Mouse (Mus musculus) midbrain, embryonic 10.5 days (tissue): Measurements from ENCODE around the gene C2cd5. TPM values are rescaled to one million over a fixed set of nuclear protein-coding genes. Genes with fewer than 3 reads are reported as not detected.

Source experiments
- DNase-seq: peaks from one replicate; pipeline ENCODE4 v3.0.0-alpha.2; 2017; ENCODE audit warnings: low spot score
- H3K27ac ChIP-seq: fragments of 300-500 bp; sonication (generic); replicated peaks from 2 replicates; pipeline ENCODE4 v1.5.1; 2016; ENCODE audit warnings: mild to moderate bottlenecking
- H3K27me3 ChIP-seq: fragments of 300-500 bp; sonication (generic); 2 replicates; pipeline ENCODE4 v1.6.1; 2016; ENCODE audit warnings: low read depth, mild to moderate bottlenecking; ENCODE audit not compliant: poor library complexity, severe bottlenecking
- H3K36me3 ChIP-seq: fragments of 300-500 bp; sonication (generic); 2 replicates; pipeline ENCODE4 v1.6.1; 2016; ENCODE audit warnings: mild to moderate bottlenecking, moderate library complexity
- H3K4me1 ChIP-seq: fragments of 300-500 bp; sonication (generic); 2 replicates; pipeline ENCODE4 v1.6.1; 2016
- H3K4me3 ChIP-seq: fragments of 300-500 bp; sonication (generic); 2 replicates; pipeline ENCODE4 v1.5.1; 2016; ENCODE audit warnings: mild to moderate bottlenecking, moderate library complexity
- H3K9me3 ChIP-seq: fragments of 300-500 bp; sonication (generic); replicated peaks from 2 replicates; pipeline ENCODE4 v1.6.1; 2016; ENCODE audit warnings: mild to moderate bottlenecking
- WGBS: fragments of 180-500 bp; shearing (Covaris S2); methylation state at CpG from one replicate; pipeline ENCODE4 v1.1.7; 2016; 5-methylcytosine and 5-hydroxymethylcytosine counted together
- polyA plus RNA-seq: library from polyadenylated mRNA; unstranded; fragments of >200 nt; fragmentation: Nextera tagmentation; extraction: Ambion mirVana; gene quantifications from 2 replicates; pipeline ENCODE4 v1.2.1, GENCODE M21; 2016

C2cd5 gene
- polyA plus RNA-seq, 1 experiment from 2014 or later, result 35.8 TPM

DNA sequence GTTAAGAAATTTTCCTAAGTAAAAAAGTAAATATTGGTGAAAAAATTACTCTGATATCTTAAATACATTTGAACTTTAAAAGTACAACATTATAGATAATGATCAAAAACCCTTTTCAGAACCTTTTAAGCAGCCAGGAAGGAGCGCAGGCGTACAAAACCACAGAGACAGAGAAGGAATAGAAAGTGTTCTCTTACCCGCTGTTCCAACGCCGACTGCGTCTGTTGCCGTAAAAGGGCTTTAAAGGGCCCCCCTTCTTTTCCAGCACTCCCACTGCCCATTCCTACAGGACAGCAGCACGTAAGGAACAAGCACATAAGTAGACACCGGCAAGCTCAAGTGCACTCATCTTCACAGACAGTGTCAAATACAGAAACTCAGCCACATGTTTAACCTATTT is 33.1 kb downstream of the C2cd5 start:
- Histone ChIP-seq H3K27ac (no peak overlapping the region), H3K36me3 (peaks cover 33% of the 10 kb centered on the region), H3K9me3 (no peaks in the 10 kb centered on the region), H3K4me1 (peaks cover 8% of the 10 kb centered on the region), H3K4me3 (no peak overlapping the region), H3K27me3 (no peaks in the 10 kb centered on the region)
- 92% methylated on average over 9 of the region's 9 CpGs for WGBS
- no peak for DNase-seq

DNA sequence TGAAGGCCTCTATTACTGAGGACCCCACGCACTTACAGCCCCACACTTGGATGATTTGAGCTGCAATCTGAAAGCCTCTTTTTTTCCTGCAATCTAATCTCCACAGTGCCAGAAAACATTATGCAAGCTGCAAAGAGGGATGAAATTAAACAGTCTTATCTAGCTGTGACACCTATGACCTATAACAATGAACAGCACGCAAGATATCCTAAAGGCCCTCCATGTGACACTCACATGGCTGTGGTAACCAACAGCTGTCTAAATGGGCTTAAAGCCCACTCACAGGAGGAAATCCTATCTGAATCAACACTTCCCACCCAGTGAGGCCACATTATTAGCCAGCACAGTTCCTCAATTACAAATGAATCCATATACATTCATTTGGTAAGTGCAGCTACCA is 35.9 kb downstream of the C2cd5 start:
- Histone ChIP-seq H3K36me3 (peaks cover 33% of the 10 kb centered on the region), H3K4me1 (peaks cover 8% of the 10 kb centered on the region), H3K9me3 (no peaks in the 10 kb centered on the region), H3K27ac (no peak overlapping the region), H3K4me3 (no peak overlapping the region), H3K27me3 (no peaks in the 10 kb centered on the region)
- 95% methylated on average over 2 of the region's 2 CpGs for WGBS
- DNase-seq, result no peak

DNA sequence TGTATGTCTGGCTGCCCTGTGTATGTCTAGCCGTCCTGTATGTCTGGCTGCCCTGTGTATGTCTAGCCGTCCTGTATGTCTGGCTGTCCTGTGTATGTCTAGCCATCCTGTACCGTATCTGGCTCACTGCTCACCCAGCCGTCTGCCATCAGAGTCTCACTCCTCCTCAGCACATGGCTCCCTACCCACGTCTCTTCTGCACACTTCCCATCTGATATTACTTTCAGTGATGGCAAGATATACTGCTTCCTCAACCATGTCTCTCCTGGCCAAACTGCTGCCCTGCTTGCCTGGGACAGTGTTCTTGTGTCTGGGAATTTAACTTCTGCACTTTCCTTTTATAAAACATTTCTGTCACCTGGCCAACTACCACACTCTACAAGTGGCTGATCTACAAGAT is 42.3 kb downstream of the C2cd5 start:
- H3K4me3 ChIP-seq, result no peak overlapping the region
- H3K27ac ChIP-seq, result no peak overlapping the region
- H3K4me1 ChIP-seq, result no peaks in the 10 kb centered on the region
- no peaks in the 10 kb centered on the region for H3K9me3 ChIP-seq
- DNase-seq, result no peak
- no peaks in the 10 kb centered on the region for H3K27me3 ChIP-seq
- 93% methylated on average over 5 of the region's 5 CpGs for WGBS
- H3K36me3 ChIP-seq, result peaks cover 44% of the 10 kb centered on the region

DNA sequence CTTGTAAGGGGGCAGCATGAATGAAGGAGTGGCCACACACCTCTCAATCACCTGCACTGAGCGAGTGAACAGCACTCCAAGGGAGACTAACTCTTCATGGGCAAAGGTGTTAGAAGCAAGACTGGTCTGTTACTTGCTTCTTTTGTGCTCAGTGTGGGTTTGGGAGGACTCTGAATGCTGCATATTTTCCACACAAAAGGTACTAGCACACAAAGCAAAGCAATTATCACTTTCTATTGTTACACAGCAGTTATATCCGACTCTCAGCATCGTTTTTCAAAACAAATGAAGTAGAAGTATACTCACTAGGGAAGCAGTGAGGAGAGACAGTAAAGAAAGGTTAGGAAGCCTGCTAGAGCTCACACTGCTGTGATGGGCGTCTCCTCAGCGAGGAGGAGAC is 48.4 kb downstream of the C2cd5 start:
- Histone ChIP-seq H3K4me3 (no peak overlapping the region), H3K27ac (no peak overlapping the region), H3K4me1 (no peaks in the 10 kb centered on the region), H3K27me3 (no peaks in the 10 kb centered on the region), H3K36me3 (peaks cover 73% of the 10 kb centered on the region), H3K9me3 (peaks cover 5% of the 10 kb centered on the region; the same call in 1 of the 2 replicates)
- WGBS, result 93% methylated on average over 5 of the region's 5 CpGs
- DNase-seq, result no peak

DNA sequence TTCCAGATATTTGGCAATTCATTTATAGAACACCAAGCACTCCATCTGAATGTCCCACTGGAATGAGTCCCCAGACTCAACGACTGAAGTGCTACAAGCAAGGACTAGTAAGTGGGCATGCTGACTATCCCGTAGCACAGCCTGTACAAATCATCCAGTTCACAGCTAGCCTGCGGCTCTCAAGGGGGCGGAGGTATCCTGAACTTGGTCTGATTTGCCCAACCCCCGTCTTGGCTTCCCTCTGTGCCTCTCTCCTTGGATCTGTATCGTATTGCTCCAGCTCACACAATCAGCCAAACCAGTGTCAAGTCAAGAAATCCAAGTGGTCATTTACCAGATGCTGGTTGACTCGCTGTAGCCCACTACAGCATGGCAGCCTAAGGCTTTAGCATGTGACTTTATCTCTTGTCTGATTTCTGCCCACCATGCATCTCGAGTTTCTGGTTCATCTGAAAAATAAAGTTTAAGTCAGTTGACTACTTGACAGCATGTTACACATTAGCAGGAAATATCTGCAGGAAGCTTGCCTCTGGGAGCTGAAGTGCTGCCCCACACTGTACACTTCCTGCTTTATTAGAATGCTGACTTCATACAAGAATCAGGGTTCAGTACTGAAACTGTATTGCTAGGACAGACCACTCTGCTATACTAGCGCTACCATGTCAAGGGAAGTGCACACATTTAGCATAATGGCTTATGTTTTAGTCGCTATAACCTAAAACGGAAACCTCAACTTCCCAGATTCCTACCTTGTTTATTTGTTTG is 50.0 kb downstream of the C2cd5 start:
- WGBS, result 85% methylated on average over 11 of the region's 11 CpGs

DNA sequence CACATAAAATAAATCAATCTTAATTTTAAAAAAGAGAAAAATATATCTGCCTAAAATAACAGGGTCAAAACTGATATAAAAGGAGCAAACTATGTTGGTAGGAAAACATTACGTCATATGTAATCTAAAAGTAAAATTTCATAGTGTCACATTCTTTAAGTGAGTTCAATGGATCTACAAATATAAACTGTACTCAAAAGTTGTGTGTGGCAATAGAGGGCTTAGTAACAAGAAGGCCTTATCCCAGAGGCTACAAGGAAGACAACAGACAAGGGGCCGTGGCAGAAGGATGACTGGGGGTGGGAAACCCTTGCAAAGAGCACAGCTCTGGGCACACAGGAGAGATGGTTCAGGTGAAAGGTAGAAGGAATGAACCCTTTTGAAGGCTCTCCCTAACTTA is 50.8 kb downstream of the C2cd5 start:
- DNase-seq, result no peak
- H3K36me3 ChIP-seq, result peaks cover 79% of the 10 kb centered on the region
- 87% methylated on average over 2 of the region's 2 CpGs for WGBS
- H3K27me3 ChIP-seq, result no peaks in the 10 kb centered on the region
- no peak overlapping the region for H3K4me3 ChIP-seq
- H3K27ac ChIP-seq, result no peak overlapping the region
- H3K9me3 ChIP-seq, result peaks cover 5% of the 10 kb centered on the region; the same call in 1 of the 2 replicates
- H3K4me1 ChIP-seq, result no peaks in the 10 kb centered on the region

More for the DNA sequence above, 50.0 kb downstream of the C2cd5 start:
- H3K4me1 ChIP-seq, result no peaks in the 10 kb centered on the region
- peaks cover 5% of the 10 kb centered on the region; the same call in 1 of the 2 replicates for H3K9me3 ChIP-seq
- no peak for DNase-seq
- H3K27ac ChIP-seq, result no peak overlapping the region
- no peaks in the 10 kb centered on the region for H3K27me3 ChIP-seq
- peaks cover 80% of the 10 kb centered on the region for H3K36me3 ChIP-seq
- no peak overlapping the region for H3K4me3 ChIP-seq

DNA sequence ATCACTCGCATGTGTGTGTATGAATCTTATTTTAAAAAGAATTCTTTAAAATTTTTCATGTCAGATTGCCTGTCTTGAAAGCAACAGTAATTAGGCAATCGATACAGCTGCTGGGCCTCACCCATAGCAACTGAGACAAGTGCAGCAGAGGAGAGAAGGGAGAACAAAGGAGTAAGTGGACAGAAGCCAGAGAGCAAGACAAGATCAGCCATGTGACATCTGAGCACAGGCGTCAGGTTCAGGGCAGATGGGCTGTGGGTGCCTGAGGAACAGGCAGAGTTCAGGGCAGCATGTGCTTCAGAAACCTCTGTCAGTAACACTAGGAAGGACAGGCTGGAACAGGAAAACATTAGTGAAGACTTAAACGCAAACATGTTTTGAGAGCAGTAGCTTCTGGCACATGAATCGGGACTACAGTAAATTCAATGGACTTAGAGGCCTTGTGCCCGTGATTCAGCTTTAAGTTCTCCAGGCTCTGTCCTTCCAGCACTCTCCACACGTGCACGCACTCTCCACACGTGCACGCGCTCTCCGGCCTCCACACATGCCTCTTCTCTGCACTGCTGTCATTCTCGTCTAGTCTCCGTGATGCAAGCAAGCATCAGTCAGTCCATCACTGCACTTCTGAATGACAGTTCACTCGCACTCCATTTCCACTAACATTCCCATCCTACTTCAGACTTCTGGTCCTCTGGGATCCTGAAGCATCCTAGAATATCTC is 52.2 kb downstream of the C2cd5 start:
- peaks cover 73% of the 10 kb centered on the region for H3K36me3 ChIP-seq
- no peak for DNase-seq
- no peak overlapping the region for H3K4me3 ChIP-seq
- H3K9me3 ChIP-seq, result peaks cover 5% of the 10 kb centered on the region; the same call in 1 of the 2 replicates
- no peaks in the 10 kb centered on the region for H3K27me3 ChIP-seq
- H3K4me1 ChIP-seq, result no peaks in the 10 kb centered on the region
- no peak overlapping the region for H3K27ac ChIP-seq
- 89% methylated on average over 15 of the region's 15 CpGs for WGBS

DNA sequence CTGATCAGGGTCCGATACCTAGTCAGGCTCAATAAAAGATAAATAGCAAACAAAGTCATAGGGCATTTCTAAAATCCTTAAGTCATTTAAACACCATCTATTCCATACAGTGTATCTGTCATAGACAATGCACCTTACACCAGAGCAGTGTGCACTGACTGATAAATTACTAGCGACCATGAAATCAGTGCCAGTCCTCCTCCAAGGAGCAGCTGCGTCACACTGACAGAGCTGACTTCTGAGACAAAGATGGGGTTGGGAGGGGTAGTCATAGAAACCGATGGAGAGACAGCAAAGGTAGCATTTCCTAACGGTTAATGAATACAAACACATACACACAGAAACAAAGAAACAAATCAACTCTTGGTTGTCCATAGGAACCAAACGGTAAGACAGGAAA is 58.4 kb downstream of the C2cd5 start:
- H3K4me1 ChIP-seq, result no peaks in the 10 kb centered on the region
- WGBS, result 91% methylated on average over 6 of the region's 6 CpGs
- no peak for DNase-seq
- H3K27ac ChIP-seq, result no peak overlapping the region
- no peak overlapping the region for H3K4me3 ChIP-seq
- H3K9me3 ChIP-seq, result no peaks in the 10 kb centered on the region
- peaks cover 76% of the 10 kb centered on the region for H3K36me3 ChIP-seq
- H3K27me3 ChIP-seq, result no peaks in the 10 kb centered on the region

DNA sequence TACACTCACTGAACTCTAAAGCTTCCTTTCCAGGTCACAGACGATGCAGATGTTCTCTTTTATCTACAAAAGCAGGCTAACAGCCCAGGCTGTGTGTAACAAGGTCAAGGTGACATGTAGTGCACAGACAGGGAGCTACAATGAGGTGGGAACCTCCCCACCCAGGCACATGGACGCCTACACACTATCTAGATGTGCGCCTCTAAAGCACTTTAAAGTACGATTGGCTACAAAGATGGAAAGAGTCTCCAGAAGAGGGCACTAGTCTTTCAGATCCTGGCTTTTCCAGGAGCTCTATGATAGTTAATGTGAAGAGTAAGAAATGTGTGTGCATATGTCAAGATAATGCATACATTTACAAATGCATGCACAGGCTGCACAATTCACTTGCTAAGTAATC is 64.7 kb downstream of the C2cd5 start:
- Histone ChIP-seq H3K9me3 (no peaks in the 10 kb centered on the region), H3K36me3 (peaks cover 93% of the 10 kb centered on the region), H3K4me3 (no peak overlapping the region), H3K4me1 (no peaks in the 10 kb centered on the region), H3K27ac (no peak overlapping the region), H3K27me3 (no peaks in the 10 kb centered on the region)
- 74% methylated on average over 4 of the region's 4 CpGs for WGBS
- no peak for DNase-seq

DNA sequence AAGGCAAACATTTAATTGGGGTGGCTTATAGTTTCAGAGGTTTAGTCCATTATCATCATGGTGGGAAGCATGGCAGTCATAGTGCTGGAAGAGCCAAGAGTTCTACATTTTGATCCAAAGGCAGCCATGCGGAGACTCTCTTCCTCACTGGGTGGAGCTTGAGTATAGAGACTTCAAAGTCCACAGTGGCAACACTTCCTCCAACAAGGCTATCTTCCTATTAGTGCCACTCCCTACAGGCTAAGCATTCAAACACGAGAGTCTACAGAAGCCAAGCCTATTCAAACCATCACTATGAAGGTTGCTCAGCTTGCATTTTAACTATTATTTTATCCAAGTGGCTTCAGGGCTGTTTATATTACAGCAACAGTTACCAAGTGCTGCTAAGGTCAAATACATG is 65.4 kb downstream of the C2cd5 start:
- Histone ChIP-seq H3K27ac (no peak overlapping the region), H3K36me3 (peaks cover 95% of the 10 kb centered on the region), H3K4me3 (no peak overlapping the region), H3K4me1 (no peaks in the 10 kb centered on the region), H3K9me3 (no peaks in the 10 kb centered on the region), H3K27me3 (no peaks in the 10 kb centered on the region)
- 90% methylated on average over 2 of the region's 2 CpGs for WGBS
- no peak for DNase-seq

DNA sequence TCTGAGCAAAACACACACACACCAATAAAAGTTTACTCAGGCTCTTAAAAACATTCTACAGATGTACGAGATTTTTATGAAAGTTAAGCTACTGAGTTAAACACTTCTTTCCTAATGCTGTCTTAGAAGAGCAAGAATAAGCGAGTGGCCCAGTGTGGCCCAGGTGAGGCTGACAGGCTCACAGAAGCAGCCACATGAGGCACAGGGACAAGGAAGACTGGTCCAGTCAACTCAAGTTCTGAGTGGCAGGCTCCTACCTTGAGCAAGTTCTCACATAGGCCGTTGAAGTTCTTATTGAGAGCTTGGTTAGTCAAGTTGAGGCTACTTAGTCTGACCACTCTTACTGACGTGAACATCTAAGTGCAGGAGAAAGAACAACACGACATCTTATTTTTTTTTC is 69.4 kb downstream of the C2cd5 start:
- Histone ChIP-seq H3K27ac (no peak overlapping the region), H3K4me1 (no peaks in the 10 kb centered on the region), H3K4me3 (no peak overlapping the region), H3K27me3 (no peaks in the 10 kb centered on the region), H3K9me3 (no peaks in the 10 kb centered on the region), H3K36me3 (peaks cover 85% of the 10 kb centered on the region)
- WGBS, result 93% methylated on average over 5 of the region's 5 CpGs
- DNase-seq, result no peak

DNA sequence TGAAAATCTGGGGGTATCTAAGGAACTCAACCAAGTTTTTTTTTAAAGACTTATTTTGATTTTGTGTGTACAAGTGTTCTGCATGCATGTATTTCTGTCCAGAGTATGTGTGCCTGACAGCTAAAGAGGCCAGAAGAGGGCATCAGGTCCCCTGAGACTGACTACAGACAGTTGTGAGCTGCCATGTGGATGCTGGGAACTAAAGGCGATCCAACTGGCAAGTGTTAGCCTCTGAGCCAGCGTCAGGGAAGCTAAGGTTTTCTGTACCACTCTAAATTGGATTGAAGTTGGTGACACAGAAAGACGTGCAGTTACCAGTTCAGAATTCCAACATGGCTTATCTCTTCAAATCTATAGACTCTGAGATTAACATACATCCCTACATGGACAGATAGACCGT is 72.0 kb downstream of the C2cd5 start:
- Histone ChIP-seq H3K9me3 (no peaks in the 10 kb centered on the region), H3K4me3 (no peak overlapping the region), H3K27ac (no peak overlapping the region), H3K27me3 (no peaks in the 10 kb centered on the region), H3K4me1 (no peaks in the 10 kb centered on the region), H3K36me3 (peaks cover 74% of the 10 kb centered on the region)
- WGBS, result 93% methylated on average over 4 of the region's 4 CpGs
- no peak for DNase-seq

DNA sequence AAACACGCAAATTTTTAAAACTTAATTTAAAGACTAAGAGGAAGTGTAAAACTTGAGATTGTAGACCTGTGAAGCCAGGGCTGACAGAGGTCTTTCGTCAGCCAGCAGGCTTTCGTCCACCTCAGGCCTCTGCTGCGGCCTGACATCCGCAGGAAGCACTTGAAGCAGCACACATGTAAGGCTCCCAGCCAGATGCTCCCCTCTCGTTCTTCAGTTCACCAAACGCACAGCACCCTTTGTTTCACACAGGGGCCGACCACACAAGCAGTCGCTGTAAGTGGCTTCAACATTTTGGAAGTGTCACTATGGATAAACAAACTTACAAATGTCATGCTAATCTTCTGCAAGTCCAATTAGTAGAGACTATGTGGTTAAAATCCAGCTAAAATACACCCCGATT is 72.5 kb downstream of the C2cd5 start:
- Histone ChIP-seq H3K27ac (no peak overlapping the region), H3K4me1 (no peaks in the 10 kb centered on the region), H3K9me3 (no peaks in the 10 kb centered on the region), H3K27me3 (no peaks in the 10 kb centered on the region), H3K36me3 (peaks cover 69% of the 10 kb centered on the region), H3K4me3 (no peak overlapping the region)
- WGBS, result 92% methylated on average over 10 of the region's 10 CpGs
- DNase-seq, result no peak
